Mouse (Mus musculus) brain, embryonic 14.5 days (tissue): ENCODE data around the gene Rab42. TPM values are rescaled to one million over a fixed set of nuclear protein-coding genes. Genes with fewer than 3 reads are reported as not detected.

Experiments used
- DNase-seq: peaks from one replicate; pipeline ENCODE4 v3.0.0-alpha.2; 2011; ENCODE audit warnings: low read depth
- CTCF ChIP-seq: fragments of 200-500 bp; IDR thresholded peaks from 2 replicates; pipeline ENCODE4 v1.5.1; 2012; ENCODE audit warnings: inconsistent platforms, mild to moderate bottlenecking, moderate library complexity, borderline replicate concordance; ENCODE audit not compliant: insufficient read depth, insufficient read length; ENCODE audit errors: extremely low read depth
- POLR2A ChIP-seq: fragments of 200-500 bp; IDR thresholded peaks from 2 replicates; pipeline ENCODE4 v1.6.1; 2012; ENCODE audit warnings: mild to moderate bottlenecking, inconsistent platforms, borderline replicate concordance; ENCODE audit not compliant: poor library complexity, insufficient read depth, insufficient read length, severe bottlenecking; ENCODE audit errors: extremely low read depth
- polyA plus RNA-seq: library from polyadenylated mRNA; depleted of rRNA; stranded (reverse); fragments of >200 nt; gene quantifications from 2 replicates; pipeline ENCODE4 v1.2.3, GENCODE M21; 2012; rRNA removed

Gene Rab42
- polyA plus RNA-seq, 1 experiment: 0.82 TPM

DNA sequence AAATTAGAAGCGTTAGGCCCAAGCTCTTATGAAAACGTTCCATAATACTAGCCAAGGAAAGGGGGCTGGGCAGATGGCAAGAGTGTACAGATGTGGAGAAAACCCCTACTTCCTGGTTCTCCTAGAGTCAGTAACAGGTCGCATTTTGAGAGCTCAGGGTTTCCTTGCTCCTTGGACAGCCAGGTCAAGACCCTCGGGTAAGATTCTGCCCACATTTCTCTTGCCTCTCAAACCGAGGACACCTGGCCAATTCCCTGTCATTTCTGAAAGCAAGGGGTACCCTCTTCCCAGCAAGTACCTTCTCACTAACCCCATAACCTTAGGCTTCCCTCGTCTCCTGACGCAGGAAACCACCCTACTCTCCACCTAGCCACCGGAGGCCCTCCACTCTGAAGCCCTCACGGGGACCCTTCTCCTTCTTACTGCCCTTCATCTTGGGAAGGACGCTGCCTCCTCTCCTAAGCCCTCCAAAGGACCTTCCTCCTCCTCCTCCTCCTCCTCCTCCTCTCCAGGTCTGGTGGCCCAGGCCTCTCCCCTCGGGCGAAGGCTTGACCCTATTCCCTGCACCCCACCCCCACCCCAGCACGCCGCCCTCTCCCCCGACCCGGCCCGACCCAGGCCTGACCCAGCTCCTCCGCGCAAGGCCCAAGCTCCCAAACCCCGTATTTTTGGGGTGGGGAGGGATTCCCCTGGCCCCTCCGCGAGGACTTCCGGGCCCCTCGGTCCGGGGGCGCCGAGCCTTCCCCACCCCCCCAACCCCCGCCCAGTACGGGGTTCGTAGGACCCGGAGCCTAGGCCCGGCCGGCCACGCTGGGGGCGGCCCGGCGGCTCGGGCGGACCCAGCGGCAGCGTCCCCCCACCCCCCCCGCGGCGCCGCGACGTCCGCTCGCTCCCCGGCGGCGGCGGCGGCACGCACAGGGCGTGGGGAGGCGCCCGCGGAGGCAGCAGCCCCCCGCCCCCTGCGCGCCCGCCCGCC lies 42.5 kb downstream of the Rab42 start:
- no peak for TF ChIP-seq CTCF
- 0 out of 2 replicates have a peak, but pooled peaks have one; percentile 44 for TF ChIP-seq POLR2A
- peak; percentile 66 for DNase-seq

DNA sequence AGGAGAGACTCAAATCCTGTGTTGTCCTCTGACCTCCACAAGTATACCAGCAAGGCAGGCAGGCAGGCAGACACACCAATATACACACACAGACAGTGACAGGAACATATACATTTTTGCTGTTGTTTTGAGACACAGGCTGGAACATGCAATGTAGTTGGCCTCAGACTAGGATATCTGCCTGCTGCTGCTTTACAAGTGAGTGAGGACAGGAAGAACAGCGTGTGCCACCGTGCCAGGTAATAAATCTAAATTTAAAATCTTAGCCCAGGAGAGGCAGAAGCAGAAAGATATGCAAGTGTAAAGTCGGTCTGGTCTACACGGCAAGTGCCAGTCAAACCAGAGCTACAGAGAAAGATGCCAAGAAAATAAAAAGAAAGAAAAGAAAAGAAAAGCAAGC lies 43.9 kb downstream of the Rab42 start:
- TF ChIP-seq CTCF: no peak
- no peak for TF ChIP-seq POLR2A
- no peak for DNase-seq

DNA sequence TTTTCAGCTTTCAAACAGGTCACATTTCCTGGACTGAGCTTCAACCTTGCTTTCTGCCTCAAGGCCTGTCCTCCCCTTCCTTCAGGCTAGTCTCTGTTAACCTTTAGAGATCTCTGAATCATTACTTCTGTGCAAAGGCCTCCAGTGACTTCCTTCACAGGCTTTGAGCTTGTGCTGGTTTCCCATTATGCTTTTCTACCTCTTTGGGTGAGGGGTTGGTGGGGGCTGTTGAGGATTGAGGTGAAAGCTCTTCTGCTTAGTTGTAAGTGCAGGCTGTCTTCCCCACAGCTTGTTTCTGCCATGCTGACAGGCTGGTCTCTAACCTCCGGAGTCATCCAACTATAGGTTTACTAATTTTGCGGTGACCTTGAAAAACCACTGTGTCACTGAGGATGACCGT lies 46.8 kb downstream of the Rab42 start:
- DNase-seq: no peak
- no peak for TF ChIP-seq POLR2A
- no peak for TF ChIP-seq CTCF

DNA sequence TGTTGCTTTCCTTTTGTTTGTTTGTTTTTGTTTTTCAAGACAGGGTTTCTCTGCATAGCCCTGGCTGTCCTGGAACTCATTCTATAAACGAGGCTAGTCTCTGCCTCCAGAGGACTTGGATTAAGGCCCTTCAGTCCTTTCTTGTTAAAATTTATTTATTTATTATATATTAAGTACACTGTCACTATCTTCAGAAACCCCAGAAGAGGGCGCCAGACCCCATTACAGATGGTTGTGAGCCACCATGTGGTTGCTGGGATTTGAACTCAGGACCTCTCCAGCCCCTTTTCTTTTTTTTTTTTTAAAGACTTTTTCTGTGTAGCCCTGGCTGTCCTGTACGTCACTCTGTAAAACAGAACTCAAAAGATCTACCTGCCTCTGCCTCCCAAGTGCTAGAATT lies 48.2 kb downstream of the Rab42 start:
- DNase-seq: peak; percentile 10

DNA sequence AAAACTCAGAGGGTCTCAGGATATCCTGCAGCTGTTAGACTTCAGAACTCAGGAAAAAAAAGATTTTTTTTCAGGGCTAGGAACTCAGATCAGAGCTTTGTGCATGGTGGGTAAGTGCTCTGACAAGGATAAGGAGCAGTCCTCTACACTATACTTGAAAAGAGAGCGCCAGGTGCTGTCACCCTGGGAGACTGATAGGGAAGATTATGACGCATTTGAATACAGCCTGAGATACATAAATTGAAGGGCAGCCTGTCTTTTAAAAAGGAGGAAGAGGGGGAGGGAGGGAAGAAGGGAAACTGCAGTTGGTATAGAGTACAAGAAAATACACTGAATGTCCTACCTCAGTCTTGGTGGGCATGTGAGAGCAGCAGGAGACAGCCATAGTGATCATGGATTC lies 49.6 kb downstream of the Rab42 start:
- TF ChIP-seq POLR2A (no peak), CTCF (no peak)
- DNase-seq: no peak

More for the DNA sequence above, 48.2 kb downstream of the Rab42 start:
- no peak for TF ChIP-seq CTCF
- no peak for TF ChIP-seq POLR2A

DNA sequence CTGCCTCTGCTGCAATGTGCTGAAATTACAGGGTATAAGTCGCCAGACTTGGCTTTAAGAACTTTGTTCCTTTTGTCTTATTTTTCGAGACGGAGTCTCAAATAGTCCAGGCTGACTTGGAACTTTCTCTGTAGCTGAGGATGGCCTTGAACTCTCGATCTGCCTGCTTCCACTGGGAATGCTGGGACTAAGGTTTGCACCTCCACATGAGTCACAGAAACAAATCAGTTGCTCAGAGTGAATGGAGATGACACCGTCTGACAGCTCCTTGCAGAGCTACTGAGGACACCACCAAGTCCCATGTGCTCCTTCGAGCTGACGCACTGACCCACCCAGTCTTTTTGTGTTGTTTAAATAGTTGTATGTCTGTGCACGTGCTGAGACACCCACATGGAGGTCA lies 50.1 kb downstream of the Rab42 start:
- TF ChIP-seq POLR2A: no peak
- no peak for TF ChIP-seq CTCF
- DNase-seq: no peak

Other genes starting within 250 kb of the Rab42 start
- gene Gm10300, start 228.7 kb downstream of the Rab42 start, polyA plus RNA-seq: not detected in 2 replicates
- gene Epb41, start 228.1 kb downstream of the Rab42 start, polyA plus RNA-seq: 86.3 and 111 TPM in 2 replicates
- 0.28 and 0.41 TPM in 2 replicates for gene Oprd1, start 158.9 kb downstream of the Rab42 start, polyA plus RNA-seq
- gene Ythdf2, start 91.1 kb downstream of the Rab42 start, polyA plus RNA-seq: 46.6 and 52.2 TPM in 2 replicates
- 36.4 and 43.8 TPM in 2 replicates for gene Gmeb1, start 41.8 kb downstream of the Rab42 start, polyA plus RNA-seq
- 24.5 and 25.8 TPM in 2 replicates for gene Taf12, start 29.0 kb downstream of the Rab42 start, polyA plus RNA-seq
- gene Trnau1ap, start 26.2 kb upstream of the Rab42 start, polyA plus RNA-seq: 22.2 and 30.5 TPM in 2 replicates
- 19.3 and 21.2 TPM in 2 replicates for gene Rcc1, start 50.2 kb upstream of the Rab42 start, polyA plus RNA-seq
- gene Phactr4, start 119.1 kb upstream of the Rab42 start, polyA plus RNA-seq: 13.6 and 18.2 TPM in 2 replicates
- 5.8 and 8.3 TPM in 2 replicates for gene Med18, start 160.5 kb upstream of the Rab42 start, polyA plus RNA-seq
- 5.1 and 6.1 TPM in 2 replicates for gene Sesn2, start 207.1 kb upstream of the Rab42 start, polyA plus RNA-seq
- gene Atpif1, start 230.3 kb upstream of the Rab42 start, polyA plus RNA-seq: 799 and 900 TPM in 2 replicates
- gene Dnajc8, start 232.2 kb upstream of the Rab42 start, polyA plus RNA-seq: 102 and 106 TPM in 2 replicates